Mouse (Mus musculus) cortical plate, adult 2 months (tissue): ENCODE results near the gene Hist2h2aa1.
"Not testable (repeated sequence)": the region's sequence is repeated elsewhere in the genome, so short reads cannot be mapped to it uniquely, and the experiment has no call there.

Experiments
- CTCF ChIP-seq: fragments of 200-500 bp; IDR thresholded peaks from 2 replicates; pipeline ENCODE4 v1.5.1; 2011; ENCODE audit warnings: mild to moderate bottlenecking, control low read depth, low read length; ENCODE audit not compliant: insufficient read depth; ENCODE audit errors: extremely low read depth
- POLR2A ChIP-seq: fragments of 200-500 bp; IDR thresholded peaks from 2 replicates; pipeline ENCODE4 v1.6.1; 2011; ENCODE audit warnings: mild to moderate bottlenecking, low read length, control low read depth; ENCODE audit not compliant: insufficient read depth; ENCODE audit errors: extremely low read depth

- TF ChIP-seq CTCF, POLR2A: not testable (repeated sequence)
Measured at GRCm38 (mm10) chr3:96290727-96291126, 45.4 kb downstream of the Hist2h2aa1 start.
